Mouse (Mus musculus): ENCODE results near the gene Serpina10.
"Not testable (repeated sequence)": the region's sequence is repeated elsewhere in the genome, so short reads cannot be mapped to it uniquely, and the experiment has no call there.

Serpina10 gene

GRCm38 (mm10) chr12:103615734-103616133 lies 15.5 kb downstream of the Serpina10 start:
- no peak for DNase-seq (ENCODE audit: low read depth, low spot score)

GRCm38 (mm10) chr12:103615141-103615540 lies 16.1 kb downstream of the Serpina10 start:
- DNase-seq (ENCODE audit: low read depth, low spot score): no peak

DNA sequence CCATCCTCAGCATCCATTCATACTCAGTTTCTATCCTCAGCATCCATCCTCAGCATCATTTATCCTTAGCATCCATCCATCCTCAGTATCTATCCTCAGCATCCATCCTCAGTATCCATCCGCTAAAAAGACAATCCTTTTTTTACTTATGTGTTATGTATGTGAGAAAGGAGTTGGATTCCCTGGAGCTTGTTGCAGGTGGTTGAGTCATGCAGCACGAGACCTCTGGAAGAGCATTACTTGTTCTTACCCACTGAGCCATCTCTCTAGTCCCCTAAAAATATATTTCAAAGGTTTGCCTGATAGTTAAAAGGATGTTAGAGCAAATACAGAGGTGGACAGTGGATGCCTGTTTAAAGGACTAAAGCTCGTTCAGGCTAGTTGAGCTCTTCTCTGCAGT lies 29.4 kb downstream of the Serpina10 start:
- DNase-seq (ENCODE audit: low read depth, low spot score): no peak

GRCm38 (mm10) chr12:103600364-103600763 lies 30.9 kb downstream of the Serpina10 start:
- no peak for DNase-seq (ENCODE audit: low read depth, low spot score)

GRCm38 (mm10) chr12:103598411-103598810 lies 32.8 kb downstream of the Serpina10 start:
- no peak for DNase-seq (ENCODE audit: low read depth, low spot score)

GRCm38 (mm10) chr12:103583771-103584170 lies 47.5 kb downstream of the Serpina10 start:
- DNase-seq (ENCODE audit: low read depth, low spot score): no peak

GRCm38 (mm10) chr12:103578148-103578547 lies 53.1 kb downstream of the Serpina10 start:
- not testable (repeated sequence) for DNase-seq (ENCODE audit: low read depth, low spot score)

GRCm38 (mm10) chr12:103569690-103570089 lies 61.6 kb downstream of the Serpina10 start:
- DNase-seq (ENCODE audit: low read depth, low spot score): no peak

DNA sequence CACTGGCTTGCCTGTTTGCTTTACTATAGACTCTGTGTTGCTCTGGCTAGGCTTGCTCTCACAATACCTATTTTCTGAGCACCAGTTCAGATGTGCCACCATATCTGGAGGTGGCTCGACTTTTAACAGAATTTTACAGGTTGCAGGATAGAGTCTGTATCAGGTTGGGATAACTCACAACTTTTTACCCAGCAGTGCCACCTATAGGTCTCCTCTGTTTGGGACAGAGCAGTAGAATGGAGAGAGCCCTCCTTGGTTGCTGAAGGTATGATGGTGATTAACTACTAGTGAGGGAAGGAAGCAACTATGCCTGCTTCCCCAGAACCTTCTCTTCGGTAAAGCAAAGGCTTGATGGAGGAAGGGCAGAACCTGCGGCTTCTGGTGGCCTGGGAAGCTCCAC lies 64.1 kb downstream of the Serpina10 start:
- DNase-seq (ENCODE audit: low read depth, low spot score): no peak

GRCm38 (mm10) chr12:103565151-103565550 lies 66.1 kb downstream of the Serpina10 start:
- no peak for DNase-seq (ENCODE audit: low read depth, low spot score)
